Mouse (Mus musculus) layer of hippocampus, adult 11-12 months (tissue): ENCODE results near the gene Slc16a3.
A peak's percentile ranks its signal among the peaks of the same experiment; 100 is the strongest.

ENCODE experiments used
- DNase-seq: peaks from one replicate; pipeline ENCODE4 v3.0.0; 2022; ENCODE audit warnings: low spot score

Slc16a3 gene

GRCm38 (mm10) chr11:120973318-120973717 is 25.0 kb downstream of the Slc16a3 start:
- DNase-seq = no peak

DNA sequence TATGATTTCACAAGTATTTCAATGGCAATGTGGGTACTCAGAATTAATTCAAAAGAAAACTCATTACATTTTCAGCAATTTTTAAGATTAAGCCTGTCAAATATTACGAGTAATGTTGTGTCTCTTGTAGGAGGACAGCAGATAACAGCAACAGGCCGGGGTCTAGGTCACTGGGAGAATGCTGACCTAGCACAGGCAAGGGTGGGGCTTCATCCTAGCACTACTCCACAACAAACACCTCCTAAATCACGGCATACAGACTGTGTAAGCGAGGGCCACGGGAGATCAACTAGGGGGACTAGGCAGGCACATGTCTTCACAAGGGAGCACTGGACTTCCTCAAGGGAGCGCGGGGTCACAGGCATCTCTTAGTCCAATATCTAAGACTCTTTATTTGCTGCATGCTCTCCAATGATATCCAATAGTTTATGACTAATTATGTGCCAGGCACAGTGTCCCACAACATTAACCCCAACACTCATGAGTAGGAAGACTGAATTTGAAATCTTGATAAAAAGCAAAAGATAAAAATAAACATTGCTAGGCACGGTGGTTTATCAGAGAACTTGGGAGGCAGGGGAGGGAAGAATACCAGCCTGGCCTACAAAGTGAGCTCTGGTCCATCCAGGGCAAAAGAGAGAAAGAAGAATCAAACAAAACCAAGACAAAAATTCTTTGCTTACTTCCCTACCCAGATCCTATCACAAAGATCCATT is 31.6 kb downstream of the Slc16a3 start:
- DNase-seq = no peak

DNA sequence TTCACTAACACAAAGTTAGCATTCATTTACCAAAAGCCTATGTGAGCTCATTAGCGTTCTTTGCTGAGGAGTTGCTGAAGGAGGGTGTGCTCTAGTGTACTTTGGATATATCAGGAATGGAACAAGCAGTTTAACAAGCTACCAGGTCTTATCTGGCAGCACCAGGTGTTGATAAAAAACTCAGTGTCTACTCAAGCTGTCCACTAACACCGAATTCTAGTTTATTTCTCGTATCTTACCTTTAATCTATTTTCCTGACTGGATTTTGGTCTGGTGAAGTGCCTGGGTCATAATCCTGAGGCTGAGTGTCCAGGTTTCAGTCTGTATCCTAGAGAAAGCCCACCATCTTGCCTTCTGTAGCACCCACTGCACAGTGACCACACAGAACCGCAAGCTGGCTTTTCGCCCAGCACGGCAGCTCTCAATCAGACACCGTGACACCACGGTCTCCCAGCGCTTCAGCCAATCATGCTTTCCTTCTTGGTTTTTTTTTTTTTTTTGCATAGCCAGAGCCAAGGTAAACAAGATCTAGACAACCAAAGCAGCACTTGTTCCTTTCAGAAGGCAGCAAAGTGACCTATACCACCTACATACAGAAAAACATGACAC is 32.3 kb downstream of the Slc16a3 start:
- no peak for DNase-seq

DNA sequence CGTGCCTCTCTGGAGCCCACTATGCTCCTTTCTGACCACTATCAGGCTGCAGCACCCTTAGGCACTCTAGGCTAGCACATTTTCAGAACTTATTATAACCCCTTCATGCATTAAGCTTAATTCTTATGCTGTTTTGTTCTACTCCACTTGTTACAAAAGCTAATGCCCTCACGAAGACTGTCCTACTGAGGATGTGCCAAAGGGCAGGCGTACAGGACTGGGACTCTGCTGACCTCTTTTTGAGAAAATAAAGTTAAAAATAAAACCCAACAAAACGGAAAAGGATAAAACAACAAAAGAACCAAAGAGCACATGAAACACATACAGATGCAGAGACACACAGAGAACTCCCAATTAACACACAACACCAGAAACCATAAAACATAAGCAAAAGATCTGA is 33.4 kb downstream of the Slc16a3 start:
- no peak for DNase-seq

GRCm38 (mm10) chr11:120982459-120982858 is 34.2 kb downstream of the Slc16a3 start:
- DNase-seq = no peak

- DNase-seq = no peak
Measured at GRCm38 (mm10) chr11:120984448-120985330, 36.4 kb downstream of the Slc16a3 start.

DNA sequence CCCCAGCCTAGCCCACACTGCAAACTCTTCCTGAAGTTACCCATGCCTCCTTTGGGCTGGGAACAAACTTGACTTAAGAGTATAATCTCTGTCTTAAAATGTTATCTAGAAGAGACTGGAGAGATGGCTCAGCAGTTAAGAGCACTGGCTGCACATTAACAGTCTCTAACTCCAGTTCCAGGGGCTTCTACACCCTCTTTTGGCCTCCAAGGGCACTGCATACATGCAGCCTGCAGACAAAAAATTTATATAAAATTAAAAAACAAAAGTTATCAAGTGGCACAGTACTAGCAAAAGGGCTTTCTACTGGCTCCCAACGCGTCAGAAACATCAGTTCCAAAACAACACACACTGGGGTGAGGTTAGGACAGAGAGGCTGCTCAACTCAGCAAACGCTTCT is 39.3 kb downstream of the Slc16a3 start:
- DNase-seq = no peak

- DNase-seq = no peak
Measured at GRCm38 (mm10) chr11:120988410-120988809, 40.1 kb downstream of the Slc16a3 start.

GRCm38 (mm10) chr11:120989523-120989922 is 41.2 kb downstream of the Slc16a3 start:
- DNase-seq = no peak

DNA sequence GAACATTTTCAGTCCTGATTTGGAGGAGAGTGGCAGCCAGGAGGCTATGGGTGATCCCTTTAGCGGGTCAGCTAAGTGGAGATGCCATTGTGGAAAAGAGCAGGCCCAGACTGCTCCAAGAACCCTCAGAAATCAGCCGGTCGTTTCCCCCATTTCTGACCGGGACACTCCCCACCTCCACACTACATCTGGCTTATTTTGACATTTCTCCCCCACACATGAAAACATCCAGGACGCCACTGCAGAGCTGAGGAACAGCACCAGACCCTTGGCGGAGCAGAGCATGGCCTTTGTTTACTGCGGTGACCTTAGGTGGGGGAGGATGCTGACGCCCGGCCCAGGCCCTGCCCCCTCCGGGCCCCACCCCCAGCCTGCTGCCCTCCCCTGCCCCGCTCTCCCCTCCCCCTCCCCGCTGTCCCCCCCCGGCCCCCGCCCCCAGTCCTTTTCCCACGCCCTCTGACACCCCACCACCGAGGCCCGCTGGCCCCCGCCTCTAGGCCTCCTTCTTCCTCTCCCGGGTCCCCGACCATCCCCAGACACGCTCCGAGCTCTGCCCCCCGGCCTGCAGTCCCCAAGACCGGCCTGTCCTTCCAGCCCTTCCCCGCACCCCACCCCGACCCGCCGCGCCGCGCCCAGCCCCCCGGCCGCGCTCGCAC is 42.0 kb downstream of the Slc16a3 start:
- DNase-seq = peak; percentile 32

DNA sequence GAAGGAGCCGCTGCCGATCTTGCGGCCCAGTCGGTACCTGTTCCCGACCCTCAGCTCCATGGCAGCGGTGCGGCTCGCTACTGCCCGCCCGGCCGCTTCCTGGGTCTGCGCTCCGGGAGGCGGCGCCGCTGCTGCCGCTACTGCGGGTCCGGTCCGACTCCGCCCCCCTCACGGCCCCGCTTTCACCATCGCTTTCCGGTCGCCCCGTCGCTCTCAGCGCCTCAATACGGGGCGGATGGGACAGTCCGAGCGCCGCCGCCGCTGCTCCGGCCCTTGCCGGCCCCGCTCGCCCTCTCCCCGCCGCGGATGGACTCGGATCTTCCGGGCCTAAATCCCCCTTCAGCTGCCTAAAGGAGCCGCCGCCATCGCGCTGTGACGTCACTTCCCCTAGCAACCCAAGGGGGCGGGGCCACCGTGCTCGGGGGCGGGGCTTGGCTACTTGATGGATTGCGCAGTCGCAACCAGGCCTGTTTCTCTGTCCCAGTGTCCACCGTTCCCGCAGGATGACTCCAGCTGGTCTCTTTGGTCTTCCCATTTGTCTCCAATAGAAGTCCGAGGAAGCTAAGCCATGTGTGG is 42.8 kb downstream of the Slc16a3 start, which contains the start of gene Csnk1d:
TSS of gene Csnk1d (minus strand) at position 380 of the 576 bp plus-strand sequence.
- DNase-seq = peak; percentile 99

GRCm38 (mm10) chr11:120991791-120992190 is 43.5 kb downstream of the Slc16a3 start:
- DNase-seq = no peak

DNA sequence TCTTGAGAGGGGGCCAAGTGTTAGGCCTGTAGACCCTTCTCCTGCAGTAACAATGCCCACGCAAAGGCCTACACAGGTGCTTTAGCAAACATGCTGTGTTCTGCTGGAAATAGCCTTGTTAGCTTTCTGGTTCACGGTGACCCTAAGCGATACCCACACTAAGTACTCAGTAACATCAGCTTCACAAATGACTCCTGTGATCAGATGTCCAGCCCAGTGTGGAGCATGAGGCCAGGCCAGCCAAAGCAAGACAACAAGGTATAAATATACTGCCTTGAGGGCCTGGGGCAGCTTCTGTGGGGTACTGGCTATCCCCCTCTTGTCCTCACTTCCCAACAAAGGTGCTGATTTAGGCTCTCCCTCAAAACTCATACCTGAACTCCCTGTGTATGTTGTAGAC is 44.8 kb downstream of the Slc16a3 start:
- DNase-seq = no peak

DNA sequence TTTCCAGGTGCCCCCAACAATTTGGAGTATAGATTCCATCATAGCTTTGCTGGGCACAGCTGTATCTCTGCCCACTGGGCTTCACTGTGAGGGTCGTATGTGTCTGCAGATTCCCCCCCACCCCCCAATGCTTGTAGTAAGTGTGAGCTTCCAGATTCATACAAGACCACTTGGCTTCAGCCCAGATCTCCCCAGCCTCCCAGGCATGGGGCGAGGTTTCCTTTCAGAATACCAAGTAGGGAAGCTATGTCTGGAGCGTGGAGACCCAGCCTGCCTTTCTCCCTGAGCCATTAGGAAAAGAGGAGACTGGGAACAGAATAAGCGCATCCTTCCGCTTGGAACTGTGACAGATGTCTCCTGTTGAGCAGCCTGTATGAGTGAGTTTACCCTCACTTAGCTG is 45.3 kb downstream of the Slc16a3 start:
- no peak for DNase-seq

GRCm38 (mm10) chr11:120994741-120995140 is 46.5 kb downstream of the Slc16a3 start:
- DNase-seq = no peak

GRCm38 (mm10) chr11:121001966-121002365 is 53.7 kb downstream of the Slc16a3 start:
- no peak for DNase-seq

DNA sequence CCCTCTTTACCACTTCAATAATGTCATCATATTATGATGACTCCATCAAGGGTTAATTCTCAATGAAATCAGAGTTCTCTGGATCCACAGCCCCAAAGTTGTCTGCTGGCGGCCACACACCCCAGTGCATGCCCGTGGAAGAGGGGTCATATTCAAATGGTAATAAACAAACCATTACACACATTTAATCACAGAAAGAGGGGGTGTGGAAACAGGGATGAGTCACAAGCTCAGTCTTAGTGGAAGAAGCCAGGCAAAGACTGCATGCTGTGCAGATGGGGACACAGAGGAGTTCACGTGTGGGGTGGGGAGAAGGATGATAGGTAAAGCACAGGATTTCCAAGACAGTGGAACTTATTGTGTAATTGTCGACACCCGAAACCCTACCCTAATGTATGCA is 56.0 kb downstream of the Slc16a3 start:
- no peak for DNase-seq

DNA sequence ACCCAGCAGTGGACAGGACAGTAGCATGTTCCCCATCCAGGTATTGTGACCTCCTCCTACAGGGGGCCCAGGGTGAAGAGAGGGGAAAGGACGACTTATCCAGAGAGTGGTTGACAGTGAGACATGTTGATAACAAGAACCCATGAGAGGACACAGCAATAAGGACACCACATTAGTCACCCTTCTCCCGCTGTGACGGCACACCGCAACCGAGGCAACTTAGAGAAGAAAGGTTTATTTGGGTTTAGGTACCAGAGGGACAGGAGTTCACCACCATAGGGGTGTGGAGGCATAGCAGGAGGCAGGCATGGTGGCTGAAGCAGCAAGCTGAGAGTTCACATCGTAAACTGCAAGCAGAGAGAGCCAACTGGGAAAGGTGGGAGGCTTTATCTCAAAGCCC is 57.9 kb downstream of the Slc16a3 start:
- no peak for DNase-seq

DNA sequence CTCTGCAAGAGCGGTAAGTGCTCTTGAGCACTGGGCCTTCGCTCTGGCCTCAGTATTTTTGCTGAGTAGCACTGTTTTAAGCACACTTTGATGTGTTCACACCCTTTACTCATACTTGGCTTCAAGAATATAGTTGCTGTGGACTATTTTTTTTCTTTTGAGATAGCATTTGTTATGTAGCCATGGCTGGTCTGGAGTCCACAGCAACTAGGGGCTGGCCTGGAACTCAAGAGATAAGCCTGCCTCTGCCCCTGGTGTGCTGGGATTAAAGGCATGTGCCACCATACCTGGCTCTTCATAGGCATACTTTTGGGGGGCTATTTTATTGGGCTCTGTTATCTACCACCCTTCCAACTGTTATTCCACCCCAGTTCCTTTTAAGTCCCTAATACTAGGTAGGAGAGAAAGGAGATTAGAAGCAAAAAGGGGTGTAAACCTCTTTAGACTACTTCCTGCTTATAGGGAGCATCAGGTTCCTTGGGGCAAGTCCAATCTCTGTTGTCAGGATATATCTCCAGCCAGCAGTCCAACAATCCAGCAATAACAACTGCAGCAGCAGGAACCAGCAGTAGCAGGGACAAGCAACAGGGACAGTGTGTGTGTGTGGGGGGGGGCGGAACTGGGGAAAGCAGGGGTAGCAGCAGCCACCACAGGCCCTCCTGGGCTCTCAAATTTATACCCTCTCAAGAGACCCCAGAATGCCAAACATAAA is 61.9 kb downstream of the Slc16a3 start:
- no peak for DNase-seq
